Mouse (Mus musculus): ENCODE data around the gene Capn12.

Capn12 gene

GRCm38 (mm10) chr7:28919815-28920214 is 38.6 kb downstream of the Capn12 start:
- peak; percentile 52 to 73 for DNase-seq (ENCODE audit: low spot score in 2 of 2)

GRCm38 (mm10) chr7:28921178-28921577 is 40.0 kb downstream of the Capn12 start:
- no peak for DNase-seq (ENCODE audit: low spot score in 2 of 2)

- DNase-seq (ENCODE audit: low spot score in 2 of 2), result no peak
Observed at GRCm38 (mm10) chr7:28921722-28922465, 40.7 kb downstream of the Capn12 start.

GRCm38 (mm10) chr7:28922606-28923005 is 41.4 kb downstream of the Capn12 start:
- no peak for DNase-seq (ENCODE audit: low spot score in 2 of 2)

- no peak for DNase-seq (ENCODE audit: low spot score in 2 of 2)
Observed at GRCm38 (mm10) chr7:28923865-28924291, 42.7 kb downstream of the Capn12 start.

- DNase-seq (ENCODE audit: low spot score in 2 of 2), result no peak
Observed at GRCm38 (mm10) chr7:28924802-28925201, 43.6 kb downstream of the Capn12 start.

- DNase-seq (ENCODE audit: low spot score in 2 of 2), result no peak
Observed at GRCm38 (mm10) chr7:28925317-28925716, 44.1 kb downstream of the Capn12 start.

- DNase-seq (ENCODE audit: low spot score in 2 of 2), result no peak
Observed at GRCm38 (mm10) chr7:28926172-28926571, 45.0 kb downstream of the Capn12 start.

GRCm38 (mm10) chr7:28929381-28929780 is 48.2 kb downstream of the Capn12 start:
- no peak for DNase-seq (ENCODE audit: low spot score in 2 of 2)

GRCm38 (mm10) chr7:28930320-28931031 is 49.3 kb downstream of the Capn12 start:
- DNase-seq (ENCODE audit: low spot score in 2 of 2), result no peak

GRCm38 (mm10) chr7:28931032-28931694 is 49.9 kb downstream of the Capn12 start:
- no peak for DNase-seq (ENCODE audit: low spot score in 2 of 2)

- no peak for DNase-seq (ENCODE audit: low spot score in 2 of 2)
Observed at GRCm38 (mm10) chr7:28931695-28932039, 50.4 kb downstream of the Capn12 start.

- DNase-seq (ENCODE audit: low spot score in 2 of 2), result no peak
Observed at GRCm38 (mm10) chr7:28932421-28933041, 51.3 kb downstream of the Capn12 start.

GRCm38 (mm10) chr7:28933825-28934224 is 52.6 kb downstream of the Capn12 start:
- no peak for DNase-seq (ENCODE audit: low spot score in 2 of 2)

GRCm38 (mm10) chr7:28936787-28937186 is 55.6 kb downstream of the Capn12 start:
- DNase-seq (ENCODE audit: low spot score in 2 of 2), result no peak

- DNase-seq (ENCODE audit: low spot score in 2 of 2), result no peak
Observed at GRCm38 (mm10) chr7:28938654-28939053, 57.4 kb downstream of the Capn12 start.

GRCm38 (mm10) chr7:28939418-28940183 is 58.4 kb downstream of the Capn12 start:
- no peak for DNase-seq (ENCODE audit: low spot score in 2 of 2)

- no peak for DNase-seq (ENCODE audit: low spot score in 2 of 2)
Observed at GRCm38 (mm10) chr7:28941129-28941528, 59.9 kb downstream of the Capn12 start.

GRCm38 (mm10) chr7:28941542-28941941 is 60.3 kb downstream of the Capn12 start:
- DNase-seq (ENCODE audit: low spot score in 2 of 2), result no peak

Data from cerebellum, postnatal 4 days (tissue).